Mouse (Mus musculus): ENCODE results near the gene Olfr1163.
"Not testable (repeated sequence)": the region's sequence is repeated elsewhere in the genome, so short reads cannot be mapped to it uniquely, and the experiment has no call there.

Olfr1163 gene

DNA sequence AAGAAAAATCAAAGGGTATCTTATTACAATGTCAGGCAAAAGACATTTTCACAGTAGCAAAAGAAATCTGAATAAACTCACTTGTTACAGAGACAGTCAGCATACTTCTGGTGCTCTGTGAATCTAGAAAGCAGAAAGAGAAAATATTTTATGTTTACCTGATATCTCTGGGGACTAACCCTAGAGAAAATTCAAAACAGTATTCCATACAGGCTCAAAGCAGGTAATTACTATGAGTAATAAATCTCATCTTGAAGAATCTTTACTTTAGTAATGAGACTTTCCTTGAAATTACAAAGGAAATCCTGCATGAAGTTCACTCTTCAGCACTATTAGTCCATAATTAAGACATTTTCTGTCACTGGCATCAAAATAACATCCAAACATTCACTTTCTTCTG, at the start of gene Olfr1163:
TSS of gene Olfr1163 (minus strand) at position 101 of the 400 bp plus-strand sequence.
- no peak for DNase-seq

DNA sequence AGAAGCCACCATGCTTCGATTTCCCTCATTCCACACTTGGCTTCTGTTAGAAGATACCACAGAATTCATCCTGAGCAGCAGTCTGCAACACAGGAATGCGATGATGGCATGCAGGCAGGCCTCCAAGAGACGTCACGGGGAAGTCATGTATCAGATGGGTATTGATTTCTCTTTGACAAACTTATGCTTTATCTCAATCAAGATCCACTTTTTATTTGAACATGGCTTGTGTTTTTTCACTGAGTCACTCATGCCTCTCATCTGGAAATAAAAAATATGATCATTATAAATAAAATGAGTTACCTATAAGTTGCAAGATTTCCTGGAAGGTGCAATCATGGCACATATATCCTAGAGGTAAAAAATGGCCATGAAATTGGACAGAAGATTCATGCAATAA, 22.2 kb upstream of the Olfr1163 start, which contains the start of gene Olfr1164:
TSS of gene Olfr1164 (minus strand) at position 101 of the 400 bp plus-strand sequence.
- no peak for DNase-seq

DNA sequence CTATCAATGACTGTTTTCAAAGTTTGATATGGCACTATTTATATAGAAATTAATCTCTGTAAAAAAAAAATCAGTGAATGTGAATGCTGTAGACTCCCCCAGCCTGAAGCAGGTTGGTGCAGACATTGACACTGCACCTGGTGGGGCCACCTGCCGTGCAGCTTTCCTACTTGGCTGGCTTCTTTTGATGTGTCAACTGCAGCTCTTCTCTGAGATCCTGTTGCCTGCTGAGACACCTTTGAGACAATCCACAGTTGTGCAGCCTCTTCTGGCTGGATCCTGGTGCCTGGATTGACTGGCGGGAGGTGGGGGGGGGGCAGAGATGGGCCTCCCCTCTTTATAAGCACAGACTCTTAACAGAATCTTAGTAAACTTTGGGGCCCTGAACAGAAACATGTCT, 8.0 kb downstream of the Olfr1163 start:
- no peak for DNase-seq

DNA sequence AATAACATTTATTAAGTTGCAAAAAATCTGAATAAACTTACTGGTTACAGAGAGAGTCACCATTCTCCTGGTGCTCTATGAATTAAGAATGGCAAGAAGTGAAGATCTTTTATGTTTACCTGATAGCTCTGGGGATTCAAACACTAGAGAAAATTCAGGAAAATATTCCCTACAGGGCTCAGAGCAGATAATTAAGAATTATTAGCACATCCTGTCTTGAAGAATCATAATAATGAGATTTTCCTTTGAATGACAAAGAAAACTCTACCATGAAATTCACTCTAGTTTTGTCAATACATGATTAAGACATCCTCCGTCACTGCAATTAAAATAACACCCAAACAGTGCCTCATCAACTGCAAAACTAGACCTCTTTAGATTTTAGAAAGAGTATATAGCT, 20.6 kb downstream of the Olfr1163 start, which contains the start of gene Olfr1162:
TSS of gene Olfr1162 (minus strand) at position 101 of the 400 bp plus-strand sequence.
- no peak for DNase-seq

DNA sequence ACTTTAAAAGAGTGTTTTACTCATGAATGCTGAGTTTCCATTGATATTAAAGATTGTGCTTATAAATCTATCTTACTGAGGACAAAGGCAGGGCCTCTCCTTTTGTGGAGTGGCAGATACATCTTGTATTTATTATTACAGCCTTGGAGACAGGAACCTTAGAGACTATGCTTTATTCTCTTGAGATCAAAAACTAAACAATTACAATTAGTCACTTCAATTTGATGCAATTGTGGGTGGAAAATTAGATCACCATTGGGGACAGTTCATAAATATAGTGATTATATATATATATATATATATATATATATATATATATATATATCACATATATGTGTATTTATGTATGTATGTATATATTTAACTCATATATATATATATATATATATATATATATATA, 34.0 kb downstream of the Olfr1163 start, which contains the start of gene Olfr73:
TSS of gene Olfr73 (minus strand) at position 101 of the 400 bp plus-strand sequence.
- DNase-seq, result no peak

DNA sequence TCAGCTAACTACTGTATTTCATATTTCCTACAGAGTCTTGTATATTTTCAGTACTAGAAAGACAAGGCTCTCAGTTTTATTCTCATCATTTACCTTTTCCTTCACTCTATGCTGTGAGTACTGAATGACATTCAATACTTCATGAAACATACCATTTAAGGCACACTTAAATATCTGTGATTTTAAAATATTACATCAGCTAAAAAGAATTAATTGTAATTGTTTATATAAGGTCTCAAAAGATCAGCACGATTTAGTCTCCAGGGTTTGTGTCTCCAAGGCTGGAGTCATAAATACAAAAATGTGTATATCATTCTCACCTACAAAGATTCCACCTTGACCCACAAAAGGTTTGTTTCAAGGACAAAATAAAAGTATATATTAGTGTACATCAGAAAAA, 49.2 kb downstream of the Olfr1163 start, which contains the start of gene Olfr1161:
TSS of gene Olfr1161 (plus strand) at position 301 of the 400 bp plus-strand sequence.
- not testable (repeated sequence) for DNase-seq

Measured in right cerebral cortex, postnatal 4 days (tissue).